Comparison of ENCODE assay signal across 12 mouse cellular contexts in genomic region chr17:48544722-48545121, GRCm38 (mm10).
A peak's percentile ranks its signal among the peaks of the same experiment; 100 is the strongest.
DNase-seq lines count a peak whose midpoint lies in the region; ATAC-seq lines count a peak whose summit lies in the region.
"Had no signal": no experiment of that assay in that cellular context is flagged by ENCODE, and none has a peak within 500 bp of the region (broad histone marks: within the 10 kb centered on the region; RNA-seq: fewer than 3 reads in every experiment).

No protein-coding gene starts in this region.

- no peaks in the 10 kb centered on the region for H3K27me3 ChIP-seq in intestine, embryonic 15.5 days (replicated peaks)
- H3K27me3 ChIP-seq: embryonic facial prominence, embryonic 12.5 days; Patski had no signal

- peak; percentile 23 for DNase-seq in embryo, embryonic 11 days
- DNase-seq in embryo, embryonic 9.5 days (ENCODE audit: extremely low spot score) = no peak
- DNase-seq in kidney, postnatal 36 days = peak; percentile 73 to 74
- peak; percentile 47 for DNase-seq in lung, postnatal 25 days (ENCODE audit: low spot score)
- DNase-seq in ovary, postnatal 14 days (ENCODE audit: low spot score) = no peak
- no peak for DNase-seq in urinary bladder, postnatal 10 days (ENCODE audit: low spot score)
- DNase-seq: forebrain, postnatal 0 days; heart, adult 2 months had no signal

- peak overlapping the region; percentile 23 for H3K4me2 ChIP-seq in intestine, embryonic 15.5 days (replicated peaks)
- H3K4me2 ChIP-seq: embryonic facial prominence, embryonic 12.5 days had no signal

- H3K9me3 ChIP-seq in intestine, embryonic 15.5 days = no peaks in the 10 kb centered on the region
- H3K9me3 ChIP-seq: embryonic facial prominence, embryonic 12.5 days had no signal

- no peak overlapping the region for H3K4me3 ChIP-seq in intestine, embryonic 15.5 days (replicated peaks)
- H3K4me3 ChIP-seq: embryonic facial prominence, embryonic 12.5 days; heart, adult 2 months had no signal

- H3K36me3 ChIP-seq in intestine, embryonic 15.5 days = no peaks in the 10 kb centered on the region
- H3K36me3 ChIP-seq: embryonic facial prominence, embryonic 12.5 days had no signal

- WGBS in intestine, embryonic 15.5 days = 8% methylated on average over 9 of the region's 9 CpGs

- no peak overlapping the region for H3K9ac ChIP-seq in intestine, embryonic 15.5 days
- H3K9ac ChIP-seq: embryonic facial prominence, embryonic 12.5 days; forebrain, postnatal 0 days had no signal

- peak overlapping the region; percentile 46; the same call in 1 of the 2 replicates for H3K27ac ChIP-seq in intestine, embryonic 15.5 days
- H3K27ac ChIP-seq: embryonic facial prominence, embryonic 12.5 days; heart, adult 2 months had no signal

- peaks cover 22% of the 10 kb centered on the region; the same call in 1 of the 2 replicates for H3K4me1 ChIP-seq in intestine, embryonic 15.5 days (replicated peaks)
- H3K4me1 ChIP-seq: embryonic facial prominence, embryonic 12.5 days had no signal

- ATAC-seq in intestine, embryonic 15.5 days = peak; percentile 50
- ATAC-seq in activated CD4-positive, CD25-positive, alpha-beta regulatory T cell, adult 4 months = no peak
- ATAC-seq: Patski had no signal

Comparison
In these comparisons a context has a peak if more than half of its experiments do, and no peak if none do; other contexts are left out.
1. DNase-seq: peak in embryo, embryonic 11 days (single experiment), kidney, postnatal 36 days (2 of 2) and lung, postnatal 25 days (single experiment); none in embryo, embryonic 9.5 days (single experiment), ovary, postnatal 14 days (single experiment) and urinary bladder, postnatal 10 days (single experiment).